Mouse (Mus musculus) brain, embryonic 14.5 days (tissue): ENCODE data around the gene AK157302.
A peak's percentile ranks its signal among the peaks of the same experiment; 100 is the strongest.

Experiments used
- CTCF ChIP-seq: fragments of 200-500 bp; IDR thresholded peaks from 2 replicates; pipeline ENCODE4 v1.5.1; 2012; ENCODE audit warnings: inconsistent platforms, mild to moderate bottlenecking, moderate library complexity, borderline replicate concordance; ENCODE audit not compliant: insufficient read depth, insufficient read length; ENCODE audit errors: extremely low read depth
- POLR2A ChIP-seq: fragments of 200-500 bp; IDR thresholded peaks from 2 replicates; pipeline ENCODE4 v1.6.1; 2012; ENCODE audit warnings: mild to moderate bottlenecking, inconsistent platforms, borderline replicate concordance; ENCODE audit not compliant: poor library complexity, insufficient read depth, insufficient read length, severe bottlenecking; ENCODE audit errors: extremely low read depth

DNA sequence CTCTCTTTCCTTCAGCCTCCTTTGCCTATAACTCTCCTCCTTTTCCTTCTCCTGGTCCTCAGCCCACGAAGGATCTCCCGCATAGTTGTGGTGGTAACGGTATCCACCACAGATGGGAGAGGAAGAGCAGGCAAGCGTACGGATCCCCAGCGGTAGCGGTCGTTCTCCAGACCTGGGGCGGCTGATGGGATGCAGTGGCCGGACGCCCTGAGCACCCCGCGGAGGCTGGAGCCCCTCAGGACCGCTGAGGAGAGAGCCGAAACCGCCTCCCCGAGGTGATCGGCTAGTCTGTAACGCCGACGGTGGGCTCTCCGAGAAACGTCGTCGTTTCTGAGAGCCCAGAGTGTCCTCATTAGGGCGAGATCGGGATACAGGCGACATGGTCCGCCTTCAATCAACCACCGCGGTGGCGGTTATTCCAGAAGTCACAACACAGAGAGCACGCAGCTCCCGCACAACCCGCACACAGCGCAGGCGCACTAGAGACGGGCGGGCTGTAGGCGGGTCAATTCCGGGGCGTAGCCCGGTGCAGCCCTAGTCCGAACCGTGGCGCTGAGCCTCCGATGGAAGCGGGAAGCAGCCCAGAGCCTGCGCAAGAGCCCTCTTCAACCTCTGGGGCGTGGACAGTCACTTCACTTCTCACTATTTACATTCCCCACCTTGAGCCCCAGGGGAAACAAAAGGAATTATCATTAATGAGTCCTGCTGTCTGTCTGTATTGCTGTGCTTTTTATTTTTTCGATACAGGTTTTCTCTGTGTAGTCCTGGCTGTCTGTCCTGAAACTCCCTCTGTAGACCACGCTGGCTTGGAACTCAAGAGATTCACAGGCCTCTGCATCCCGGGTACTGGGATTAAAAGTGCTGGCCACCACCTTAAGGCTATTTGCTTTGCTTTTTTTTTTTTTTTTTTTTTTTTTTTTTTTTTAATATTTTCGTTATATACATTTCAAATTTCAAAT, 26.7 kb upstream of the AK157302 start, which contains the start of gene Nkapl:
- peak; percentile 69; the same call in 1 of the 2 replicates for TF ChIP-seq POLR2A
- TF ChIP-seq CTCF = no peak
